In the genomic region with DNA sequence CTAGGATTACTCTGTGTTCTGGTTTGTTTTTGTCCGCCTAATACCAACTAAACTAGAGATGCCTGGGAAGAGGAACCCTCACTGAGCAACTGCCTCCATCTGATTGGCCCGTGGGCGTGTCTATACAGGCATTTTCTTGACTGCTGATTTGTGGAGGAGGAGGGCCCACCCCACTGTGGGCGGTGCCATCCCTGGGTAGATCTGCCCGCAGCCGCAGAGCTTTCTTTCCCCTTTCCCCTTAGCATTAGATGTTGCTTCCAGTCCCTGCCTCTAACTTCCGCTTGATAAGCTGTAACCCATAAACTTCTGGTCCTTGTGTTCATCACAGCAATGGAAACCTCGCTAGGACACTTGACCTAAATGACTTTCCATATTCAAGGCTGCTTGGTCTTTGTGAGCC, we compare ENCODE assay signal across 9 mouse cellular contexts.
DNase-seq lines count a peak whose midpoint lies in the region; ATAC-seq and TF ChIP-seq lines count a peak whose summit lies in the region.
"Had no signal": no experiment of that assay in that cellular context is flagged by ENCODE, and none has a peak within 500 bp of the region (broad histone marks: within the 10 kb centered on the region; RNA-seq: fewer than 3 reads in every experiment).

No protein-coding gene starts in this region.

- H3K4me3 ChIP-seq in lung, embryonic 15.5 days = no peak overlapping the region
- no peak overlapping the region for H3K4me3 ChIP-seq in liver, postnatal 0 days (ENCODE audit: low read depth, low read length)
- no peak overlapping the region for H3K4me3 ChIP-seq in layer of hippocampus, adult 2 months
- H3K4me3 ChIP-seq: limb, embryonic 13.5 days had no signal

- H3K9me3 ChIP-seq in lung, embryonic 15.5 days = no peaks in the 10 kb centered on the region
- H3K9me3 ChIP-seq in liver, postnatal 0 days (ENCODE audit: low read length) = no peaks in the 10 kb centered on the region
- H3K9me3 ChIP-seq: limb, embryonic 13.5 days had no signal

- WGBS in lung, embryonic 15.5 days = 31% methylated on average over 8 of the region's 8 CpGs
- 17% methylated on average over 8 of the region's 8 CpGs for WGBS in liver, postnatal 0 days (ENCODE audit: insufficient replicate concordance)

- no peak for TF ChIP-seq CTCF in liver, postnatal 0 days (IDR thresholded peaks at IDR 0.05; ENCODE audit: low read depth)
- no peak for TF ChIP-seq CTCF in layer of hippocampus, adult 2 months (conservative IDR thresholded peaks at IDR 0.05)

- H3K36me3 ChIP-seq in lung, embryonic 15.5 days = no peaks in the 10 kb centered on the region
- no peaks in the 10 kb centered on the region for H3K36me3 ChIP-seq in liver, postnatal 0 days (replicated peaks; ENCODE audit: insufficient read depth, low read length)
- H3K36me3 ChIP-seq: limb, embryonic 13.5 days had no signal

- H3K27ac ChIP-seq in lung, embryonic 15.5 days = no peak overlapping the region
- H3K27ac ChIP-seq in liver, postnatal 0 days (ENCODE audit: low read depth) = no peak overlapping the region
- no peak overlapping the region for H3K27ac ChIP-seq in layer of hippocampus, adult 2 months
- H3K27ac ChIP-seq: limb, embryonic 13.5 days had no signal

- no peak overlapping the region for H3K4me2 ChIP-seq in lung, embryonic 15.5 days
- no peak overlapping the region for H3K4me2 ChIP-seq in liver, postnatal 0 days (ENCODE audit: low read depth, low read length)
- H3K4me2 ChIP-seq: limb, embryonic 13.5 days had no signal

- TF ChIP-seq EP300 in liver, postnatal 0 days (IDR thresholded peaks at IDR 0.05; ENCODE audit: low read depth) = no peak

- peaks cover 8% of the 10 kb centered on the region; the same call in 1 of the 2 replicates for H3K27me3 ChIP-seq in lung, embryonic 15.5 days
- H3K27me3 ChIP-seq in liver, postnatal 0 days (ENCODE audit: insufficient read depth, low read length) = peaks cover 6% of the 10 kb centered on the region

- peak; percentile 39; the same call in 1 of the 2 replicates for ATAC-seq in lung, embryonic 15.5 days (ENCODE audit: borderline replicate concordance, extremely low read depth, low FRiP score, low TSS enrichment)
- peak; percentile 79 for ATAC-seq in liver, postnatal 0 days

- no peak for DNase-seq in lung, postnatal 14 days
- peak; percentile 76 for DNase-seq in c-Kit-positive CD71-positive TER-119-negative erythroid progenitor cells, embryonic 14.5 days (ENCODE audit: low read depth)
- peak; percentile 77 for DNase-seq in liver, postnatal 0 days
- peak; percentile 63 for DNase-seq in thymus, postnatal 14 days
- DNase-seq in left cerebral cortex, adult 9 months (ENCODE audit: low spot score in 2 of 2) = no peak
- DNase-seq in layer of hippocampus, adult 2 months (ENCODE audit: low spot score in 2 of 2) = no peak
- no peak for DNase-seq in layer of hippocampus, adult 11-12 months (ENCODE audit: low spot score)

- no peak overlapping the region for H3K9ac ChIP-seq in lung, embryonic 15.5 days
- no peak overlapping the region for H3K9ac ChIP-seq in liver, postnatal 0 days (replicated peaks)
- H3K9ac ChIP-seq: limb, embryonic 13.5 days had no signal

- H3K4me1 ChIP-seq in lung, embryonic 15.5 days = peaks cover 3% of the 10 kb centered on the region; the same call in 1 of the 2 replicates
- peaks cover 1% of the 10 kb centered on the region; the same call in 1 of the 2 replicates for H3K4me1 ChIP-seq in liver, postnatal 0 days (ENCODE audit: insufficient read depth)

Comparison
In these comparisons a context has a peak if more than half of its experiments do, and no peak if none do; other contexts are left out.
1. DNase-seq: peak in c-Kit-positive CD71-positive TER-119-negative erythroid progenitor cells, embryonic 14.5 days (single experiment), liver, postnatal 0 days (single experiment) and thymus, postnatal 14 days (single experiment); none in lung, postnatal 14 days (single experiment), left cerebral cortex, adult 9 months (0 of 2), layer of hippocampus, adult 2 months (0 of 2) and layer of hippocampus, adult 11-12 months (single experiment).